Mouse (Mus musculus): ENCODE results near the gene Daw1. TPM values are rescaled to one million over a fixed set of nuclear protein-coding genes. Genes with fewer than 3 reads are reported as not detected.

Daw1 gene
- polyA plus RNA-seq, 1 experiment from 2014 or later: 0.38 TPM

GRCm38 (mm10) chr1:83218260-83218659, 58.7 kb downstream of the Daw1 start:
- Histone ChIP-seq H3K36me3 (no peaks in the 10 kb centered on the region), H3K4me1 (no peaks in the 10 kb centered on the region), H3K27me3 (no peaks in the 10 kb centered on the region), H3K4me2 (no peak overlapping the region), H3K9me3 (replicated peaks) (no peaks in the 10 kb centered on the region), H3K4me3 (replicated peaks) (no peak overlapping the region), H3K27ac (no peak overlapping the region), H3K9ac (no peak overlapping the region)
- no peak for ATAC-seq (replicated peaks; ENCODE audit: low FRiP score)
- WGBS: 50% methylated on average over 1 of the region's 1 CpGs

- Histone ChIP-seq H3K9ac (no peak overlapping the region), H3K9me3 (replicated peaks) (no peaks in the 10 kb centered on the region), H3K27me3 (no peaks in the 10 kb centered on the region), H3K36me3 (no peaks in the 10 kb centered on the region), H3K4me1 (no peaks in the 10 kb centered on the region), H3K27ac (no peak overlapping the region), H3K4me2 (no peak overlapping the region), H3K4me3 (replicated peaks) (no peak overlapping the region)
- WGBS: 66% methylated on average over 1 of the region's 1 CpGs
- ATAC-seq (replicated peaks; ENCODE audit: low FRiP score): no peak
Measured at GRCm38 (mm10) chr1:83223072-83223471, 63.5 kb downstream of the Daw1 start.

- no peak overlapping the region for H3K9ac ChIP-seq
- no peaks in the 10 kb centered on the region for H3K4me1 ChIP-seq
- no peaks in the 10 kb centered on the region for H3K27me3 ChIP-seq
- H3K9me3 ChIP-seq (replicated peaks): no peaks in the 10 kb centered on the region
- no peak overlapping the region for H3K27ac ChIP-seq
- ATAC-seq (replicated peaks; ENCODE audit: low FRiP score): no peak
- no peak overlapping the region for H3K4me3 ChIP-seq (replicated peaks)
- no peaks in the 10 kb centered on the region for H3K36me3 ChIP-seq
- no peak overlapping the region for H3K4me2 ChIP-seq
Measured at GRCm38 (mm10) chr1:83224423-83224960, 64.9 kb downstream of the Daw1 start.

- H3K36me3 ChIP-seq: no peaks in the 10 kb centered on the region
- H3K9ac ChIP-seq: no peak overlapping the region
- no peaks in the 10 kb centered on the region for H3K27me3 ChIP-seq
- H3K9me3 ChIP-seq (replicated peaks): no peaks in the 10 kb centered on the region
- ATAC-seq (replicated peaks; ENCODE audit: low FRiP score): no peak
- H3K4me3 ChIP-seq (replicated peaks): no peak overlapping the region
- H3K4me2 ChIP-seq: no peak overlapping the region
- H3K27ac ChIP-seq: no peak overlapping the region
- WGBS: 82% methylated on average over 3 of the region's 3 CpGs
- no peaks in the 10 kb centered on the region for H3K4me1 ChIP-seq
Measured at GRCm38 (mm10) chr1:83227946-83228345, 68.4 kb downstream of the Daw1 start.

- Histone ChIP-seq H3K9me3 (replicated peaks) (no peaks in the 10 kb centered on the region), H3K27ac (no peak overlapping the region), H3K27me3 (no peaks in the 10 kb centered on the region), H3K36me3 (no peaks in the 10 kb centered on the region), H3K4me1 (no peaks in the 10 kb centered on the region), H3K4me2 (no peak overlapping the region), H3K4me3 (replicated peaks) (no peak overlapping the region), H3K9ac (no peak overlapping the region)
- ATAC-seq (replicated peaks; ENCODE audit: low FRiP score): no peak
- WGBS: 81% methylated on average over 1 of the region's 1 CpGs
Measured at GRCm38 (mm10) chr1:83248235-83248746, 88.7 kb downstream of the Daw1 start.

GRCm38 (mm10) chr1:83251746-83252145, 92.2 kb downstream of the Daw1 start:
- Histone ChIP-seq H3K27ac (no peak overlapping the region), H3K9ac (no peak overlapping the region), H3K36me3 (no peaks in the 10 kb centered on the region), H3K4me3 (replicated peaks) (no peak overlapping the region), H3K4me1 (no peaks in the 10 kb centered on the region), H3K27me3 (no peaks in the 10 kb centered on the region), H3K4me2 (no peak overlapping the region), H3K9me3 (replicated peaks) (no peaks in the 10 kb centered on the region)
- no peak for ATAC-seq (replicated peaks; ENCODE audit: low FRiP score)
- 74% methylated on average over 1 of the region's 1 CpGs for WGBS

Other genes starting within 250 kb of the Daw1 start
- gene A030005L19Rik, start 246.4 kb upstream of the Daw1 start, polyA plus RNA-seq (2015; fragmentation: Nextera tagmentation; extraction: Ambion mirVana): 0.26 and 0.28 TPM in 2 replicates
- not detected in 2 replicates for gene A030014E15Rik, start 234.8 kb upstream of the Daw1 start, polyA plus RNA-seq (2015; fragmentation: Nextera tagmentation; extraction: Ambion mirVana)
- gene Gm6217, start 228.4 kb upstream of the Daw1 start, polyA plus RNA-seq (2015; fragmentation: Nextera tagmentation; extraction: Ambion mirVana): not detected in 2 replicates
- not detected in 2 replicates for gene A030003K21Rik, start 216.4 kb upstream of the Daw1 start, polyA plus RNA-seq (2015; fragmentation: Nextera tagmentation; extraction: Ambion mirVana)
- gene Gm7544, start 203.7 kb upstream of the Daw1 start, polyA plus RNA-seq (2015; fragmentation: Nextera tagmentation; extraction: Ambion mirVana): not detected in 2 replicates
- gene Gm47955, start 199.5 kb upstream of the Daw1 start, polyA plus RNA-seq (2015; fragmentation: Nextera tagmentation; extraction: Ambion mirVana): not detected in 2 replicates
- not detected in 2 replicates for gene Gm47959, start 159.2 kb upstream of the Daw1 start, polyA plus RNA-seq (2015; fragmentation: Nextera tagmentation; extraction: Ambion mirVana)
- gene Slc19a3, start 121.3 kb upstream of the Daw1 start, polyA plus RNA-seq (2015; fragmentation: Nextera tagmentation; extraction: Ambion mirVana): 1.1 and 1.2 TPM in 2 replicates
- gene Krtap28-10, start 117.3 kb upstream of the Daw1 start, polyA plus RNA-seq (2015; fragmentation: Nextera tagmentation; extraction: Ambion mirVana): not detected in 2 replicates
- gene Gm47969, start 114.8 kb upstream of the Daw1 start, polyA plus RNA-seq (2015; fragmentation: Nextera tagmentation; extraction: Ambion mirVana): not detected in 2 replicates
- not detected in 2 replicates for gene A030005K14Rik, start 100.4 kb upstream of the Daw1 start, polyA plus RNA-seq (2015; fragmentation: Nextera tagmentation; extraction: Ambion mirVana)
- not detected in 2 replicates for gene Krtap28-13, start 98.8 kb upstream of the Daw1 start, polyA plus RNA-seq (2015; fragmentation: Nextera tagmentation; extraction: Ambion mirVana)
- 0.56 and 1.2 TPM in 2 replicates for gene Ccl20, start 43.0 kb upstream of the Daw1 start, polyA plus RNA-seq (2015; fragmentation: Nextera tagmentation; extraction: Ambion mirVana)
- gene Sphkap, start 248.4 kb downstream of the Daw1 start, polyA plus RNA-seq (2015; fragmentation: Nextera tagmentation; extraction: Ambion mirVana): 0.05 and 0.17 TPM in 2 replicates

Data from kidney, embryonic 15.5 days (tissue).